Mouse (Mus musculus): ENCODE measurements around the gene Dnm2. TPM values are rescaled to one million over a fixed set of nuclear protein-coding genes. Genes with fewer than 3 reads are reported as not detected.

Dnm2 gene
- polyA plus RNA-seq, 1 experiment from 2014 or later = 107 TPM

DNA sequence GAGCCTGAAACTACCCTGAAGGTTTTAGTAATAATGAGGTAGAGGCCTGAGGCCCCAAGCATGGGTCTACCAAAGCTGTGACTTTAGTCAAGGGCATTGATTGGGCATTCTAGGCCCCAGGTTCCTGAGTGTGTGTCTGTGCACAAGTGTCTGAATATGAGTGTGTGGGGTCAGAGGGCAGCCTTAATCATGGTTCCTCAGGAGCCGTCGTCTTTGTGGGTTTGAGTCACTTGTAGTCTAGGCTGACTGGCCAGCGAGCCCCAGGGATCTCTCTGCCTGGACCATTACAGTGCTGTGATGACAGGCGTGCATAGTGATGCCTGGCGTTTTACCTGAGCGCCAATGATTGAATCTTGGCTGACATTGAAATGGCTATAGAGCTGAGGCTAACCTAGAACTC, 3.5 kb downstream of the Dnm2 start:
- no peak for DNase-seq (ENCODE audit: low spot score)

GRCm38 (mm10) chr9:21430724-21431123, 6.0 kb downstream of the Dnm2 start:
- no peak for DNase-seq (ENCODE audit: low spot score)

GRCm38 (mm10) chr9:21432066-21432465, 7.4 kb downstream of the Dnm2 start:
- no peak for DNase-seq (ENCODE audit: low spot score)

DNA sequence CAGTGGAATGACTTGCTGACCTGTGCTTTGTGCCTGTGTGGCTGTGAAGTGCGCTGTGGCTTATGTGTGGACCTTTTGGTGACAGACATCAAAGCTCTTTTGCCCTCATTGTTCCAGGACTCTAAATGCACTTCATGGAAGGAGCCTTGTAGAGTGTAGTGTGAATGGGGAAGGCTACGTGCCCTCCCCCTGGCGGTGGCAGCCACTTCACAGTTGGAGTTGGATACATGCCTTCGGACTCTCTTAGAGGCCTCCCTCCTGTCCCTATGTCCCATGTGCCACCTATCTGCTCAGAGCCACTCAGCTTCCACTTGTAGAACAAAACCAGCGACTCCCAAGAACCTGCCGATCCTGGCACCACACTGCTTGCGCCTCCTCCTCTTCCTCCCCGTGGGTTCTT, 9.1 kb downstream of the Dnm2 start:
- no peak for DNase-seq (ENCODE audit: low spot score)

GRCm38 (mm10) chr9:21434410-21434809, 9.7 kb downstream of the Dnm2 start:
- no peak for DNase-seq (ENCODE audit: low spot score)

- peak; percentile 90 for DNase-seq (ENCODE audit: low spot score)
Observed at GRCm38 (mm10) chr9:21435777-21436635, 11.3 kb downstream of the Dnm2 start.

GRCm38 (mm10) chr9:21437577-21437976, 12.9 kb downstream of the Dnm2 start:
- DNase-seq (ENCODE audit: low spot score) = no peak

GRCm38 (mm10) chr9:21438219-21438618, 13.5 kb downstream of the Dnm2 start:
- DNase-seq (ENCODE audit: low spot score) = no peak

DNA sequence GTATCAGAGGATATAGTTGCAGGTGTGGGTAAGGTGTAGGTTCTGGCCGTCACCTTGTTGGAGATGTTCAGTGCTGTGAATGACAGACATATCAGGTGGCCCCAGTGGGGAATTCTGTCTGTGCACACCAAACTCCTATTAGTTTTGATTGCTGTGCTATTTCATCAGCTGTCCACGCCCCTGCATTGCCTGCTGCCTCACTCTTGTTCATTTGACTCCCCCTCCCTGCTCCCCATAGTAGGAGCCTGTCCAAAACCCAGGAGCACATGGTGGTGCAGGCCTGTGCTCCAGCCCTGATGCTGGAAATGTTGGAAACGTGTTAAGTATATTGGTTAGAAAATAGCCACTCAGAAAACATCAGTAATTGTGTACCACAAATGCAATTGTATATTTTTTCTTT, 14.7 kb downstream of the Dnm2 start:
- no peak for DNase-seq (ENCODE audit: low spot score)

DNA sequence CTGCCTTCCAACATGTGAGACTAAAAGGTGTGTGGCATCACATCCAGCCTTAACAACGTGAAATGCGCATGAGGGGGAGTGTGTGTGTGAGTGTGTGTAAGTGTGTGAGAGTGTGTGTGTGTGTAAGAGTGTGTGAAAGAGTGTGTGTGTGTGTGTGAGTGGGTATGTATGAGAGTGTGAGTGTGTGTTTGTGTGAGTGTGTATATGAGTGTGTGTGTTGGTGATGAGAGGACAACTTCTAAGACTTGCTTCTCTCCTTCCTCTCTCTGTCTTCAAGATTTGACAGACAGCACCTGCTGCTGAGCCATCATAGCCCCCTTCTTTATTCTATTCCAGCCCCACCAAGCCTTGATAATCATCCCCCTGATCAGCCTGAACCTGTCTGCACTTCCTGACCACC, 15.2 kb downstream of the Dnm2 start:
- DNase-seq (ENCODE audit: low spot score) = no peak

DNA sequence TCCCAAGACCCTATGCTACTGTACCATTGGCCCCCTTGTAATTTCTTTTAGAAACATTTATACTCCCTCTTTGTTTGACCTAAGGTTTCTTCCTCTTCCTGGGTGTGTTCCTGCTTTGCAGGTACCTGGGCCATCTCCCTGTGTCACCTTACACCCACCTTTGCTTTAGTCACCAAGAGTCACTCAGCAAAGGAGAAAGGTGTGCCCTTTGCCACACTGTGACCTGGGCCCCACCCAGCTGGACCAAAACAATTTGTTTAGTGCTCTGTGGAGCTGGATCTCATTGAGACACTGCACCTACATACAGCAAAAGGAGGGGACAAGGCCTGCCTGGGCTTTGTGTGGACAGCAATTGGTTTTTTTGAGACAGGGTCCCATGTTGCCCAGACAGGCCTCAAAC, 15.7 kb downstream of the Dnm2 start:
- no peak for DNase-seq (ENCODE audit: low spot score)

- no peak for DNase-seq (ENCODE audit: low spot score)
Observed at GRCm38 (mm10) chr9:21443853-21444252, 19.1 kb downstream of the Dnm2 start.

- DNase-seq (ENCODE audit: low spot score) = no peak
Observed at GRCm38 (mm10) chr9:21444574-21444973, 19.9 kb downstream of the Dnm2 start.

GRCm38 (mm10) chr9:21445081-21445744, 20.5 kb downstream of the Dnm2 start:
- DNase-seq (ENCODE audit: low spot score) = no peak

- DNase-seq (ENCODE audit: low spot score) = no peak
Observed at GRCm38 (mm10) chr9:21447778-21448177, 23.1 kb downstream of the Dnm2 start.

- DNase-seq (ENCODE audit: low spot score) = peak; percentile 77
Observed at GRCm38 (mm10) chr9:21449710-21450109, 25.0 kb downstream of the Dnm2 start.

- no peak for DNase-seq (ENCODE audit: low spot score)
Observed at GRCm38 (mm10) chr9:21450270-21450669, 25.6 kb downstream of the Dnm2 start.

GRCm38 (mm10) chr9:21451391-21451790, 26.7 kb downstream of the Dnm2 start:
- DNase-seq (ENCODE audit: low spot score) = peak; percentile 34

DNA sequence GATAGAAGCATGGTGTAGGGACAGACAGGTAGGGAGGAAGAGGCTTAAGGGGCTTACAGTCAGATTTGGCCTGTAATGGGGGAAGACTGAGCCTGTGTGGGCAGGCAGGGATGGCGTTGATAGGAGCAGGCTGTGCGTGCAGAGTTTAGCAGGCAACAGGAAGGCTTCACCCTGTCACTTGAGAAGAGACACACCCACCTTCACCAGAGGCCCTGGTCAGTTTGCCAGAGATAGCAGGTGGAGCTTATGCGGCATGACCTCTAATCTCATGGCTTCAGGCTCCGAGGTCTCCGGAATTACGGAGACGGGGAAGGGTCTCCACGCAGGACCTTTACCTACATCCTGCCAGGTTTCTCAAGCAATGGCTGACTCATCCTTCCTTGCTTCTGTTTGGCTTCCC, 27.2 kb downstream of the Dnm2 start:
- no peak for DNase-seq (ENCODE audit: low spot score)

DNA sequence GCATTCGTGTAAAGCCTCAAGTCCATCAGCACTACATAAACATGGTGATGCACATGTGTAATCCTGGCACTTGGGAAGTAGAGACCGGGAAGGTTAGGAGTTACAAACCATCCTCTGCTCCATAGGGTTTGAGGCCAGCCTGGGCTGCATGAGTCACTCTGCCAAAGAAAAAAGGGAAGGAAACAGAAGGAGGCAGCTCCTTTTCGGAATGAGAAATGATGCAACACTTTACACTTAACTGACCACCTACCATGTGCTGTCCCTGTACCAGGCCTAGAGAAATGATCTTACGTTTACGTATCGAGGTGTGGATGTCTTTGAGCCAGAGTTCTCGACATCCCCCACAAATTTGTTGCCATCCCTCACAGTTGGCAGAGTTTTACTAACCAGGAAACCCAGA, 28.3 kb downstream of the Dnm2 start:
- DNase-seq (ENCODE audit: low spot score) = no peak

GRCm38 (mm10) chr9:21453459-21453858, 28.8 kb downstream of the Dnm2 start:
- no peak for DNase-seq (ENCODE audit: low spot score)

- DNase-seq (ENCODE audit: low spot score) = no peak
Observed at GRCm38 (mm10) chr9:21454556-21454955, 29.8 kb downstream of the Dnm2 start.
